Mouse (Mus musculus) lung, adult 2 months (tissue): Measurements from ENCODE around the gene Aggf1.

Source experiments
- CTCF ChIP-seq: fragments of 200-500 bp; IDR thresholded peaks from 2 replicates; pipeline ENCODE4 v1.5.1; 2011; ENCODE audit warnings: mild to moderate bottlenecking, low read length, control low read depth; ENCODE audit not compliant: insufficient read depth
- POLR2A ChIP-seq: fragments of 200-500 bp; IDR thresholded peaks from 2 replicates; pipeline ENCODE4 v1.6.1; 2011; ENCODE audit warnings: low read depth, mild to moderate bottlenecking, control low read depth, low read length, borderline replicate concordance; ENCODE audit errors: extremely low read depth

DNA sequence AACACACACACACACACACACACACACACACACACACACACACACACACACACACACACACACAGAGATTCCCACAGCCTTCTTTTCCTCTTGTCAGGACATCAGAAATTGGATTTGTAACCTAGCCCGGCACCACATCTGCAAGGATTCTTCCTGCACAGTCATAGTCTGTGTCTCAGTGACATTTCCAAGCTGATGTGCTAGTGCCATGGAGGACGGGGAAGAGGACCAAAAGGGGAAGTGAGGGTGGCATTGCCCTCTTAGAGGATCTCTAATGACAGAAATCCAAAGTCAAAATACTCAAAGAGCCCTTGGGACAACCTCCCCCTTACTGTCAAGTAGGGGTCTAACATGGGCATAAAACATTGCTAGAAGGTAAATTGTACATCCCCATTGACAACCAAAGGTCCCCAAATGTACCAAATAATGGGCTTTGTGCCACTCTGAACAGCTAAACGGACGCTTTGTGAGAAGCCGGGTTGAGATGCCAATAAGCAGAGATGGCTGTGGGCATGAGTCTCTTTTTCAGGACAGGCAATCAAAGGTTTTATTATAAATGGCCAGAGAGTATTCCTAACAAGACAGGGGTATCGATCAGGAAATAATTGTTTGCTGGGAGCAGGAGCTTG lies 43.5 kb upstream of the Aggf1 start:
- no peak for TF ChIP-seq POLR2A
- no peak for TF ChIP-seq CTCF
